Mouse (Mus musculus): ENCODE measurements at regions not wholly inside any gene's neighbourhood (a gene's known extent, or its start where the extent isn't known, plus 50 kb on each side); places are given as distances from the start of the nearest gene placed in this dataset.

DNA sequence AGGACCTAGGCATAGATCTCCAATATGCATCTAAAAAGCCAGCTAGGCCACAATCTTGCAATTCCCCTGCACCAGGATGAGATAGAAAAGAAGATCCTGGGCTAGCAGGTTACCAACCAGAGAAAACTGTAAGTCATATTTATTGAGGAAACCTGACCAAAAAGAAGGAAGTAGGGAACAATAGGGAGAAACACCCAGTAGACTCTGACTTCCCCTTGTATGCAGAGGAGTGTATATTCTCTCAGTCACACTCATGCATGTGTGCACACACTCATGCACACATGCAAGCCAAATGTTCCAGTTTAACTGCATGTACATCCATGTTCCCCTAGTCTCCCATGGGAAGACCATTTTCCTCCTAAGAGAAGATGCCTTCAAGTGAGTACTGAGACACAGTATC, 184.9 kb upstream of the Negr1 start:
- ATAC-seq (replicated peaks; ENCODE audit: low FRiP score) (no peak), DNase-seq (ENCODE audit: low spot score) (no peak)
- Histone ChIP-seq H3K36me3 (ENCODE audit: control insufficient read depth, insufficient read depth, low read length) (no peaks in the 10 kb centered on the region), H3K27me3 (ENCODE audit: control insufficient read depth, insufficient read depth, low read length) (no peaks in the 10 kb centered on the region), H3K4me3 (ENCODE audit: low read depth, low read length) (no peak overlapping the region), H3K4me2 (ENCODE audit: low read depth, low read length, severe bottlenecking) (no peak overlapping the region), H3K9ac (ENCODE audit: low read length) (no peak overlapping the region), H3K9me3 (ENCODE audit: control insufficient read depth, low read length) (no peaks in the 10 kb centered on the region), H3K4me1 (replicated peaks; ENCODE audit: control insufficient read depth, insufficient read depth, low read length) (no peaks in the 10 kb centered on the region), H3K27ac (ENCODE audit: low read depth, low read length) (no peak overlapping the region)

DNA sequence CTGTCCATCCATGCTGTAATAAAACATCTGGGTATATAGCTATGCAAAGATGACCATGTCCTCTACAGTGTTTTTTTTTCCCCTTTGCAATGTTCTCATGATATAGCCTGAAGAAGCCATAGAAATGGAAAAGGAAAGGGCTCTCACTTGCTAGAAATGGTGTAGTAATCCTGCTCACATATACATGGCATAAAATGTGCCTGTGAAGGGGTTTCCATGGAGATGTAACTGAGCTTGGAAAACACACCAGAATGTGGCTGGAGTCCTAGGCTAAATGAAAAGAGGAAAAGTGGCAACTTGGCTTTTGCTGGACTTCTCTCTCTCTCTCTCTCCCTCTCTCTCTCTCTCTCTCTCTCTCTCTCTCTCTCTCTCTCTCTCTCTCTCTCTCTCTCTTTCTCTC, 178.7 kb upstream of the Negr1 start:
- H3K27ac ChIP-seq (ENCODE audit: low read depth, low read length), result no peak overlapping the region
- H3K9ac ChIP-seq (ENCODE audit: low read length), result no peak overlapping the region
- H3K36me3 ChIP-seq (ENCODE audit: control insufficient read depth, insufficient read depth, low read length), result no peaks in the 10 kb centered on the region
- DNase-seq (ENCODE audit: low spot score) (no peak), ATAC-seq (replicated peaks; ENCODE audit: low FRiP score) (no peak)
- no peaks in the 10 kb centered on the region for H3K27me3 ChIP-seq (ENCODE audit: control insufficient read depth, insufficient read depth, low read length)
- H3K4me2 ChIP-seq (ENCODE audit: low read depth, low read length, severe bottlenecking), result no peak overlapping the region
- no peaks in the 10 kb centered on the region for H3K4me1 ChIP-seq (replicated peaks; ENCODE audit: control insufficient read depth, insufficient read depth, low read length)
- H3K4me3 ChIP-seq (ENCODE audit: low read depth, low read length), result no peak overlapping the region
- no peaks in the 10 kb centered on the region for H3K9me3 ChIP-seq (ENCODE audit: control insufficient read depth, low read length)

DNA sequence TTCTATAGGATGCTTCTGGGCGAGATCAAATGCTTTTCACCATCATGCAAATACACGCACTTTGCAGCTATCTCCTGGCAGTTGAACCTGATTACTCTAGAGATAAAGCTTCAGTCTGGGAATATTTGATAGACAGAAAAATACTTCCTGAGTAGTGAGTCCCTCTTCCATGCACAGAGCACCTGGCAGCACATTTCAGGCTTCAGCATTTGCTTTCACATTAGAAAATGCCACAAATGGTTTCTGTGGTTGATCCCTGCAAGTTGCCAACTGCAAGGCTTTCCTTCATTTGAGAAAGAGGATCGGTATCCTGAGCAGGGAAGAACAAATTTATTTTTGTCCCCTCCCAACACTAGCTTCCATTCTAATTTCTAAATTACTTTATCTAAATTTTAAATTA, 155.5 kb upstream of the Negr1 start:
- no peak overlapping the region for H3K4me3 ChIP-seq (ENCODE audit: low read depth, low read length)
- ATAC-seq (replicated peaks; ENCODE audit: low FRiP score) (no peak), DNase-seq (ENCODE audit: low spot score) (no peak)
- H3K27ac ChIP-seq (ENCODE audit: low read depth, low read length), result no peak overlapping the region
- 93% methylated on average over 3 of the region's 3 CpGs for WGBS
- H3K4me1 ChIP-seq (replicated peaks; ENCODE audit: control insufficient read depth, insufficient read depth, low read length), result no peaks in the 10 kb centered on the region
- H3K9me3 ChIP-seq (ENCODE audit: control insufficient read depth, low read length), result no peaks in the 10 kb centered on the region
- H3K4me2 ChIP-seq (ENCODE audit: low read depth, low read length, severe bottlenecking), result no peak overlapping the region
- H3K9ac ChIP-seq (ENCODE audit: low read length), result no peak overlapping the region
- no peaks in the 10 kb centered on the region for H3K36me3 ChIP-seq (ENCODE audit: control insufficient read depth, insufficient read depth, low read length)
- no peaks in the 10 kb centered on the region for H3K27me3 ChIP-seq (ENCODE audit: control insufficient read depth, insufficient read depth, low read length)

DNA sequence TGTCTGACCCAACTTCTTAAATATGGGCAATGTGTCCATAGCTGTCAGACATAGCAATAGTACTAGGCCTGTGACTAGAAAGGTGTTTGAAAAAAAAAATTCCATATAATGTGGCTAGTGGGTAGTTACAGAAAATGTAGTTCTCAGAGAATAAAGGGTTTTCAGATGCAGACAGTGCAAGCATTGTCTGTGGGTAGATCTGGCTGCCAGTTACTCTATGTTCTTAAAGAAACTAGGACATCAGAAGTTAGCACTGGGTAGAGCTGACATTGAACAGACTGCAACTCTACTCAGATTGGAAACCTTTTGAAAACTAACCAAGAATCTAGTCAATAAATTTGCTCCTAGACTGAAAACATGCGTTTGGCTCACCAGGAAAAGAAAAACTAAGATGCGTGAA, 154.5 kb upstream of the Negr1 start:
- Histone ChIP-seq H3K4me3 (ENCODE audit: low read depth, low read length) (no peak overlapping the region), H3K4me1 (replicated peaks; ENCODE audit: control insufficient read depth, insufficient read depth, low read length) (no peaks in the 10 kb centered on the region), H3K36me3 (ENCODE audit: control insufficient read depth, insufficient read depth, low read length) (no peaks in the 10 kb centered on the region), H3K27me3 (ENCODE audit: control insufficient read depth, insufficient read depth, low read length) (no peaks in the 10 kb centered on the region), H3K9ac (ENCODE audit: low read length) (no peak overlapping the region), H3K4me2 (ENCODE audit: low read depth, low read length, severe bottlenecking) (no peak overlapping the region), H3K9me3 (ENCODE audit: control insufficient read depth, low read length) (no peaks in the 10 kb centered on the region), H3K27ac (ENCODE audit: low read depth, low read length) (no peak overlapping the region)
- ATAC-seq (replicated peaks; ENCODE audit: low FRiP score) (no peak), DNase-seq (ENCODE audit: low spot score) (no peak)
- WGBS, result 98% methylated on average over 2 of the region's 2 CpGs

DNA sequence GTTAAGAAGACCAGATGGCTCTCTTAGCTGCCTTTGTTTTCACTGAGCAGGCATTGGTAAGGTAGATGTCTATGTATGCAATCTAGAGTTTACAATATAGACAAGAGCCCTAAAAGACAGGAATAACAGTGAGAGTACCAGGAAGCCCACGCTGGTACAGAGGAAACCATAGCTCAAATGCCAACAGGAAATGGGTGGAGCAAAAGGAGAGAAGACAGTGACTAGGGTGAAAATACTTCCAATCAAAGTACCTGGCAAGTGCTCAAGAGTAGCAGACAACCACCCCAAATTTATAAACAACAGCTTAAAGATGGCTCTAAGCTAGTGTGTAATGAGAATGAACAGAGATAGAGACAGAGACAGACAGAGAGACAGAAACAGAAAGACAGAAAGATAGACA, 151.5 kb upstream of the Negr1 start:
- H3K4me3 ChIP-seq (ENCODE audit: low read depth, low read length), result no peak overlapping the region
- H3K9me3 ChIP-seq (ENCODE audit: control insufficient read depth, low read length), result no peaks in the 10 kb centered on the region
- no peak overlapping the region for H3K27ac ChIP-seq (ENCODE audit: low read depth, low read length)
- H3K4me2 ChIP-seq (ENCODE audit: low read depth, low read length, severe bottlenecking), result no peak overlapping the region
- H3K36me3 ChIP-seq (ENCODE audit: control insufficient read depth, insufficient read depth, low read length), result no peaks in the 10 kb centered on the region
- no peak overlapping the region for H3K9ac ChIP-seq (ENCODE audit: low read length)
- no peaks in the 10 kb centered on the region for H3K27me3 ChIP-seq (ENCODE audit: control insufficient read depth, insufficient read depth, low read length)
- H3K4me1 ChIP-seq (replicated peaks; ENCODE audit: control insufficient read depth, insufficient read depth, low read length), result no peaks in the 10 kb centered on the region
- ATAC-seq (replicated peaks; ENCODE audit: low FRiP score), result no peak
- WGBS, result 67% methylated on average over 1 of the region's 1 CpGs
- DNase-seq (ENCODE audit: low spot score), result no peak

DNA sequence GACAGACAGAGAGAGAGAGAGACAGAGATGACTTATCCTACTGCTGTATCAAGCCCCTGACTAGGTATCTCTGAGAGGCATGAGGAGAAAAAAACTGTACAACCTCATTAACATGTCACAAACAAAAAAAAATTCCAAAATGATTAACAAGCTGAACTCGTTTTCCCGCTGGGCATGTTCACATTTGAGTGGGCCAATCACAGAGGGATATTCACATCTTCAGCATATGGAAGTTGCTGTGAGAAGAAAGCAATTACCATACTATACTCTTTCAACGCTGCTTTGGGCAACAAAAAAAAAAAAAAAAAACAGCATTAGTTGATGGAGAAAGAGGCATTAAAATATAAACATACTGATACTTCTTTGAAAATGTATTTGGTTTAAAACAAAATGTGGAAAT, 148.8 kb upstream of the Negr1 start:
- no peaks in the 10 kb centered on the region for H3K27me3 ChIP-seq (ENCODE audit: control insufficient read depth, insufficient read depth, low read length)
- no peak overlapping the region for H3K27ac ChIP-seq (ENCODE audit: low read depth, low read length)
- no peak overlapping the region for H3K9ac ChIP-seq (ENCODE audit: low read length)
- no peaks in the 10 kb centered on the region for H3K9me3 ChIP-seq (ENCODE audit: control insufficient read depth, low read length)
- ATAC-seq (replicated peaks; ENCODE audit: low FRiP score) (no peak), DNase-seq (ENCODE audit: low spot score) (no peak)
- WGBS, result 79% methylated on average over 3 of the region's 3 CpGs
- H3K4me2 ChIP-seq (ENCODE audit: low read depth, low read length, severe bottlenecking), result no peak overlapping the region
- no peak overlapping the region for H3K4me3 ChIP-seq (ENCODE audit: low read depth, low read length)
- no peaks in the 10 kb centered on the region for H3K36me3 ChIP-seq (ENCODE audit: control insufficient read depth, insufficient read depth, low read length)
- H3K4me1 ChIP-seq (replicated peaks; ENCODE audit: control insufficient read depth, insufficient read depth, low read length), result no peaks in the 10 kb centered on the region

DNA sequence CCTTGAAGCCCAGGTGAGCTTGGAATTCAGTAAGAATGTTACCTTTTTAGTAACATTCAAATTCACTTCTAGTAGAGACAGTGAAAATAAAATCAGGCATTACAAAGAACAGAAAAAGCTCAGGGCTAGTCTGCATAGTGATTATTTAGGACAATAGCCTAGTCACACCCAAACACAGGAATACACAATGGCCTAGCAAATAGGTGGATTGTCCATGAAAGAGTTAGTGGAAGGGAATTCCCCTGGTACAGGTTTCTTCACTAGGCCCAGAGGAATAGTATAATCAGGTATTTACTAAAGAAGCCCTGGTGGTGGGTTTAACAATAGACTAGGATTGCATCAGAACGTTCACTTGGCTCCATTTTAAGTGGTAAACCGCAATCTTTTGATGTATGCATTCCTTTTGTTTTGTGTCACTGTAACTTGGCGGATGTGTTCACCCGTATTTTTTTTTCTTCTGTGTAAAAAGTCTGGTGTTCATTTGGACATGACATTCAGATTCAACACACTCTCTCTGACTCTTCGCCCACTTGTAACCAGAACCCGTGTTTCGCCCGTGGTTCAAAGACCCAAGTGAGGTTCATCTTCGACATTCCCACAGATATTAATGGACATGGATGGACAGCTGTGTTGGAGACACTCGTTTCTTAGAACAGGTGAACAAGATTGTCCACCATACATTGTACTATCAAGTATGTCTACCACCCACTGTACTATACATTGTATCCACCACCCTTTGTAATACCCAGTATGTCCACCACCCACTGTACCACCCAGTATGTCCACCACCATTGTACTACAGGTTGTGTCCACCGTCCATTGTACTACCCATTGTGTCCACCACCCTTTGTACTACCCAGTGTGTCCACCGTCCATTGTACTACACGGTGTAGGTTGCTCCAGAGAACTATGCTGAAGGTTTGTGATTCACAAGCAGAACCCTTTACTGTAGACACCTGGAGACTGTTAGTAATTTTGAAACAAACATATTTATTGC, 146.9 kb upstream of the Negr1 start:
- ATAC-seq (replicated peaks; ENCODE audit: low FRiP score), result peak; percentile 63; the same call in 1 of the 2 replicates

DNA sequence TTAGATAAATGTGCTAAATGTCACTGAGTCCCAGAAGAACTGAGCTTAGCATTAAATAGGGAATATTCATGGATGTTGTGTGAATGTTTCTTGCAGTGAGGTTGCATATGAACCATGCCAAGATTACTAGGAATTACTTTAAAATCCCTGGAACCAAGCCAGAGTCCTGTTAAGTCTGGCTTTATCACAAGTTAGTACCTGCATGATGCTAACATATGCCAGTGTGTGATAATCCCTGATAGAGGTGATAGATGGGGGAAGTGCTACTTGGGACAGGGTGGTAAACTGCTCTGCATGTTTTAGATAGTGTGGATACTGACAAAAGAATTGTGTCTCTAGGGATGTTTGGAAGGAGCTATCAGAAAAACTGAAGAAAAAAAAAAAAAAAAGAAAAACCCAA, 143.5 kb upstream of the Negr1 start:
- Histone ChIP-seq H3K4me3 (ENCODE audit: low read depth, low read length) (no peak overlapping the region), H3K27me3 (ENCODE audit: control insufficient read depth, insufficient read depth, low read length) (no peaks in the 10 kb centered on the region), H3K9me3 (ENCODE audit: control insufficient read depth, low read length) (no peaks in the 10 kb centered on the region), H3K4me1 (replicated peaks; ENCODE audit: control insufficient read depth, insufficient read depth, low read length) (no peaks in the 10 kb centered on the region), H3K27ac (ENCODE audit: low read depth, low read length) (no peak overlapping the region), H3K36me3 (ENCODE audit: control insufficient read depth, insufficient read depth, low read length) (no peaks in the 10 kb centered on the region), H3K4me2 (ENCODE audit: low read depth, low read length, severe bottlenecking) (no peak overlapping the region), H3K9ac (ENCODE audit: low read length) (no peak overlapping the region)
- DNase-seq (ENCODE audit: low spot score) (no peak), ATAC-seq (replicated peaks; ENCODE audit: low FRiP score) (no peak)

More for the DNA sequence above, 146.9 kb upstream of the Negr1 start:
- H3K4me1 ChIP-seq (replicated peaks; ENCODE audit: control insufficient read depth, insufficient read depth, low read length), result no peaks in the 10 kb centered on the region
- DNase-seq (ENCODE audit: low spot score), result no peak
- H3K4me2 ChIP-seq (ENCODE audit: low read depth, low read length, severe bottlenecking), result no peak overlapping the region
- no peaks in the 10 kb centered on the region for H3K36me3 ChIP-seq (ENCODE audit: control insufficient read depth, insufficient read depth, low read length)
- no peaks in the 10 kb centered on the region for H3K9me3 ChIP-seq (ENCODE audit: control insufficient read depth, low read length)
- no peaks in the 10 kb centered on the region for H3K27me3 ChIP-seq (ENCODE audit: control insufficient read depth, insufficient read depth, low read length)
- 90% methylated on average over 13 of the region's 13 CpGs for WGBS
- H3K27ac ChIP-seq (ENCODE audit: low read depth, low read length), result no peak overlapping the region
- H3K9ac ChIP-seq (ENCODE audit: low read length), result no peak overlapping the region
- H3K4me3 ChIP-seq (ENCODE audit: low read depth, low read length), result no peak overlapping the region

DNA sequence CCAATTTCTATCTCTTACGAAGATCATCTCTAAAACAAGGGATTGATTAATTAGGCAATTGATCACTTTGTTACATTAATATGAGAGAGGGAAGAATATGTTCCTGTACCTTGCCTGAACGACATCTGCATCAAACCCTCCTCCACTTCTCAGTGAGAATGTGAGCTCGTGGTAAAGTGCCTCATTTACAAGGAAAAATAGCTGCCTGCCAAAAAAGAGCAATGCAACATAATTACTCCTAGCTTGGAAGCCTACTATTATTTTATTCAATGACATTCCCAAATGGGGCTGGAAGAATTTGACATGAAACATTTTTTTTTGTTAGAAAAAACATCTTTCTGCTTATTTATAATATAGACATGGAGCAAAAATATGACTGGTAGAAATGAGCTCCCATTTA, 138.5 kb upstream of the Negr1 start:
- Histone ChIP-seq H3K9me3 (ENCODE audit: control insufficient read depth, low read length) (no peaks in the 10 kb centered on the region), H3K36me3 (ENCODE audit: control insufficient read depth, insufficient read depth, low read length) (no peaks in the 10 kb centered on the region), H3K4me1 (replicated peaks; ENCODE audit: control insufficient read depth, insufficient read depth, low read length) (no peaks in the 10 kb centered on the region), H3K4me3 (ENCODE audit: low read depth, low read length) (no peak overlapping the region), H3K4me2 (ENCODE audit: low read depth, low read length, severe bottlenecking) (no peak overlapping the region), H3K9ac (ENCODE audit: low read length) (no peak overlapping the region), H3K27me3 (ENCODE audit: control insufficient read depth, insufficient read depth, low read length) (no peaks in the 10 kb centered on the region), H3K27ac (ENCODE audit: low read depth, low read length) (no peak overlapping the region)
- no peak for ATAC-seq (replicated peaks; ENCODE audit: low FRiP score)
- 62% methylated on average over 3 of the region's 3 CpGs for WGBS
- DNase-seq (ENCODE audit: low spot score), result no peak
